ENCODE assay signal across 23 mouse cellular contexts in the genomic region with DNA sequence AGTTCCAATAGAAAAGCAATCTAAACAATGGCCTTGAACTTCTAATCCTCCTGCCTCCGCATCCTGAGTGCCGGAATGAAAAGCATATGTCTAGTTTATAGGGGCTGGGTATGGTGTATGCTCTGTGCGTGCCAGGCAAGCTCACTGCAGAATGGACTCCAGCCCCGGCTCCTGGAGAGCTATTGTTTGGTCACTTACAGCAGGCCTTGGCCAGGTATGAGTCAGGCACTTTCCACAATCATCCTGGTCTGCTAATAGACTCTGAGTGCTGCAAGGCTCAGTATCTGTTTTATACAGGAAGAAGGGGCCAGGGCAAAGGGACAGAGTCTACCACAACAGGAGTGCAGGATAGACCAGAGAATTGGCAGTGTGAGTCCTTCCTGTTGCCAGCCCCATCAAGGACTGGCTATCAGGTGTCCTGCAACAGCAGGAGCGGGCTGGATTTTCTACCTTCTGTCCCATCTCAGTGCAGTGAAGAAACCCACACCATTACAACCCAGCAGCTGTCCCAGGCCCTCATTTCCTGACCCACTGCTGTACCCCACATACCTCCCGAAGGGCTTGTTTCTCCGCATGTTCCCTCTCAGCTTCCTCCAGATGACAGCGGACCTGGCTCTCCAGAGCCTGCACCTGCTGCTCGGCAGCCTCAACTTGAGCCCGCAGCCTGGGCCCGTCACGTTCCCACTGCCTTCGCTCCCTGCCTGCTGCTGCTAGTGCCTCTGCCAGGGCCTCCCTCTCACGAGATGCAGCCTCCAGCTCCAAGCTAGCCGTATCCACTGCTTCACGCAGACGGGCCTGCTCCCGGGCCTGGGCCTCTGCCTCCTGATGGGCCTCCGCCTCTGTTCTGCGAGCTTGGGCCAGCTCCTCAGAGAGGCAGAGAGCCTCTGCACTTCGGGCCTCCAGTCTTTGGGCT. TPM values are rescaled to one million over a fixed set of nuclear protein-coding genes. Genes with fewer than 3 reads are reported as not detected.
DNase-seq lines count a peak whose midpoint lies in the region; ATAC-seq and TF ChIP-seq lines count a peak whose summit lies in the region.
"Had no signal": no experiment of that assay in that cellular context is flagged by ENCODE, and none has a peak within 500 bp of the region (broad histone marks: within the 10 kb centered on the region; RNA-seq: fewer than 3 reads in every experiment).

No protein-coding gene starts in this region.

- no peak overlapping the region for H3K9ac ChIP-seq in lung, postnatal 0 days (replicated peaks; ENCODE audit: low read depth)
- no peak overlapping the region for H3K9ac ChIP-seq in limb, embryonic 14.5 days (ENCODE audit: low read depth, low read length, severe bottlenecking)
- H3K9ac ChIP-seq: forebrain, embryonic 13.5 days; heart, embryonic 13.5 days; hindbrain, embryonic 14.5 days; liver, embryonic 14.5 days; lung, embryonic 15.5 days had no signal

- peak; percentile 30 for DNase-seq in lung, postnatal 0 days (ENCODE audit: low spot score)
- no peak for DNase-seq in lung, postnatal 10 days
- DNase-seq in 416B (ENCODE audit: low read depth): peak; percentile 33
- no peak for DNase-seq in limb, embryonic 14.5 days (ENCODE audit: low spot score)
- DNase-seq in kidney, postnatal 36 days: no peak
- DNase-seq in cerebellum, postnatal 36 days: no peak
- DNase-seq: adrenal gland, postnatal 10 days; gastrocnemius, postnatal 10 days; heart, adult 11 months; kidney, adult 18-20 months; left cerebral cortex, postnatal 4 days; midbrain, embryonic 14.5 days; retina, postnatal 1 day; thymus, adult 18-20 months had no signal

- ATAC-seq in lung, postnatal 0 days: no peak
- peak; percentile 63 for ATAC-seq in limb, embryonic 14.5 days (ENCODE audit: low FRiP score, low read depth)
- ATAC-seq: forebrain, embryonic 13.5 days; Patski had no signal

- no peak overlapping the region for H3K27ac ChIP-seq in lung, postnatal 0 days (ENCODE audit: low read length)
- H3K27ac ChIP-seq in limb, embryonic 14.5 days (replicated peaks; ENCODE audit: low read depth, low read length): no peak overlapping the region
- H3K27ac ChIP-seq: forebrain, embryonic 13.5 days; heart, embryonic 13.5 days; hindbrain, embryonic 14.5 days; kidney, postnatal 0 days; left cerebral cortex, adult 2 months; liver, embryonic 14.5 days; lung, embryonic 15.5 days had no signal

- no peaks in the 10 kb centered on the region for H3K9me3 ChIP-seq in lung, postnatal 0 days (ENCODE audit: low read length)
- H3K9me3 ChIP-seq in E14TG2a.4 (ENCODE audit: low read length): no peaks in the 10 kb centered on the region
- no peaks in the 10 kb centered on the region for H3K9me3 ChIP-seq in limb, embryonic 14.5 days (ENCODE audit: control insufficient read depth, low read length)
- H3K9me3 ChIP-seq: forebrain, embryonic 13.5 days; heart, embryonic 13.5 days; lung, embryonic 15.5 days had no signal

- no peak for TF ChIP-seq POLR2A in limb, embryonic 14.5 days (IDR thresholded peaks at IDR 0.05; ENCODE audit: borderline replicate concordance, extremely low read depth, insufficient read depth, insufficient read length)

- 77% methylated on average over 21 of the region's 21 CpGs for WGBS in lung, postnatal 0 days
- WGBS in limb, embryonic 14.5 days: 58% methylated on average over 21 of the region's 21 CpGs

- H3K4me3 ChIP-seq in lung, postnatal 0 days (ENCODE audit: low read depth, low read length): no peak overlapping the region
- H3K4me3 ChIP-seq in E14TG2a.4 (replicated peaks; ENCODE audit: low read length): 0 out of 2 replicates have a peak overlapping the region, but pooled peaks have one; percentile 13
- H3K4me3 ChIP-seq in limb, embryonic 14.5 days (replicated peaks; ENCODE audit: low read length): no peak overlapping the region
- H3K4me3 ChIP-seq: forebrain, embryonic 13.5 days; heart, embryonic 13.5 days; left cerebral cortex, adult 2 months; lung, embryonic 15.5 days had no signal

- H3K27me3 ChIP-seq in lung, postnatal 0 days (replicated peaks; ENCODE audit: insufficient read depth, low read length): peaks cover 20% of the 10 kb centered on the region
- H3K27me3 ChIP-seq in E14TG2a.4 (ENCODE audit: insufficient read depth, low read length): peaks cover 76% of the 10 kb centered on the region
- H3K27me3 ChIP-seq in limb, embryonic 14.5 days (ENCODE audit: control insufficient read depth, insufficient read depth, low read length): peaks cover 26% of the 10 kb centered on the region
- H3K27me3 ChIP-seq: Patski had no signal

- no peak for TF ChIP-seq CTCF in lung, postnatal 0 days (IDR thresholded peaks at IDR 0.05)
- TF ChIP-seq CTCF in E14TG2a.4 (conservative IDR thresholded peaks at IDR 0.05; ENCODE audit: low read length): no peak

- no peak overlapping the region for H3K4me2 ChIP-seq in lung, postnatal 0 days (replicated peaks; ENCODE audit: low read depth, low read length)
- H3K4me2 ChIP-seq in limb, embryonic 14.5 days (replicated peaks; ENCODE audit: low read depth, low read length, severe bottlenecking): no peak overlapping the region
- H3K4me2 ChIP-seq: forebrain, embryonic 13.5 days; heart, embryonic 13.5 days; hindbrain, embryonic 14.5 days; lung, embryonic 15.5 days had no signal

- H3K4me1 ChIP-seq in lung, postnatal 0 days (ENCODE audit: insufficient read depth, low read depth, low read length): peaks cover 5% of the 10 kb centered on the region; the same call in 1 of the 2 replicates
- peaks cover 77% of the 10 kb centered on the region for H3K4me1 ChIP-seq in E14TG2a.4 (replicated peaks; ENCODE audit: low read depth, low read length)
- H3K4me1 ChIP-seq in limb, embryonic 14.5 days (ENCODE audit: control insufficient read depth, insufficient read depth, low read length): peaks cover 5% of the 10 kb centered on the region; the same call in 1 of the 2 replicates

- H3K36me3 ChIP-seq in lung, postnatal 0 days (ENCODE audit: insufficient read depth, low read length): no peaks in the 10 kb centered on the region
- H3K36me3 ChIP-seq in E14TG2a.4 (ENCODE audit: insufficient read depth, low read length): no peaks in the 10 kb centered on the region
- no peaks in the 10 kb centered on the region for H3K36me3 ChIP-seq in limb, embryonic 14.5 days (ENCODE audit: control insufficient read depth, insufficient read depth, low read length)
- H3K36me3 ChIP-seq: heart, embryonic 13.5 days; lung, embryonic 15.5 days had no signal

- TF ChIP-seq EP300 in lung, postnatal 0 days (IDR thresholded peaks at IDR 0.05): no peak

RNA-seq across cellular contexts. Expression of a gene that starts 5.4 kb away (rescaled TPM):
- polyA plus RNA-seq in lung, postnatal 0 days (2015; fragmentation: Nextera tagmentation; extraction: Ambion mirVana): 2.9 and 6.3 TPM in 2 replicates
- 1.8 and 2.2 TPM in 2 replicates for polyA plus RNA-seq in limb, embryonic 14.5 days (2012; rRNA removed)
- 0.69 and 0.75 TPM in 2 replicates for polyA plus RNA-seq in limb, embryonic 14.5 days (2014; fragmentation: Nextera tagmentation; extraction: Ambion mirVana)

RNA-seq across cellular contexts. Expression of a gene that starts 12.2 kb away (rescaled TPM):
- polyA plus RNA-seq in lung, postnatal 0 days (2015; fragmentation: Nextera tagmentation; extraction: Ambion mirVana): 36.7 and 40.6 TPM in 2 replicates
- polyA plus RNA-seq in limb, embryonic 14.5 days (2012; rRNA removed): 19.4 and 22.9 TPM in 2 replicates
- 25.2 and 27.4 TPM in 2 replicates for polyA plus RNA-seq in limb, embryonic 14.5 days (2014; fragmentation: Nextera tagmentation; extraction: Ambion mirVana)

RNA-seq across cellular contexts. Expression of a gene that starts 56.8 kb away (rescaled TPM):
- 89.0 and 93.3 TPM in 2 replicates for polyA plus RNA-seq in lung, postnatal 0 days (2015; fragmentation: Nextera tagmentation; extraction: Ambion mirVana)
- 163 and 164 TPM in 2 replicates for polyA plus RNA-seq in limb, embryonic 14.5 days (2012; rRNA removed)
- polyA plus RNA-seq in limb, embryonic 14.5 days (2014; fragmentation: Nextera tagmentation; extraction: Ambion mirVana): 163 and 167 TPM in 2 replicates

RNA-seq across cellular contexts. Expression of a gene that starts 57.3 kb away (rescaled TPM):
- 437 and 450 TPM in 2 replicates for polyA plus RNA-seq in lung, postnatal 0 days (2015; fragmentation: Nextera tagmentation; extraction: Ambion mirVana)
- 145 and 173 TPM in 2 replicates for polyA plus RNA-seq in limb, embryonic 14.5 days (2012; rRNA removed)
- 245 and 269 TPM in 2 replicates for polyA plus RNA-seq in limb, embryonic 14.5 days (2014; fragmentation: Nextera tagmentation; extraction: Ambion mirVana)

Comparison
In these comparisons a context has a peak if more than half of its experiments do, and no peak if none do; other contexts are left out.
1. DNase-seq: peak in lung, postnatal 0 days (single experiment) and 416B (single experiment); none in lung, postnatal 10 days (single experiment), limb, embryonic 14.5 days (single experiment), kidney, postnatal 36 days (0 of 2) and cerebellum, postnatal 36 days (0 of 2).